Mouse (Mus musculus): ENCODE measurements at regions not wholly inside any gene's neighbourhood (a gene's known extent, or its start where the extent isn't known, plus 50 kb on each side); places are given as distances from the start of the nearest gene placed in this dataset.

DNA sequence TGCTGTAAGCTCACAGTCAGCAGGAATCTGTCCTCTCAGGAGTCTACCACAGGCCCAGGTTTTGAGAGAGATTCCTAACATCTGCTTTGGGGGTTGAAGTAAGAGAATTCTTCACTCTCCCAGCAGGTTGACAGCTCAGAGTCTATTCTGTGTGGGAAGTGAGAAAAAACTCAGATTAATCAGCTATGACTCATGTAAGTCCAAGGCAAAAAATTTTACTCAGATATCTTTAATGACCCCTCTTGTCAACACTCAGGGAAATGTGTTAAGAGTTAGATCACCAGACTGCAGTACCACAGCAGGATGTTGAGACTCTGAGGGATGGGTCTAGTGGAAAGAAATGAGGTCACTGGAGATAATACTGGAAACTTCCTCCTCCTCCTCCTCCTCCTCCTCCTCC is 688.4 kb downstream of the Hs3st4 start:
- DNase-seq (ENCODE audit: low read depth): no peak

DNA sequence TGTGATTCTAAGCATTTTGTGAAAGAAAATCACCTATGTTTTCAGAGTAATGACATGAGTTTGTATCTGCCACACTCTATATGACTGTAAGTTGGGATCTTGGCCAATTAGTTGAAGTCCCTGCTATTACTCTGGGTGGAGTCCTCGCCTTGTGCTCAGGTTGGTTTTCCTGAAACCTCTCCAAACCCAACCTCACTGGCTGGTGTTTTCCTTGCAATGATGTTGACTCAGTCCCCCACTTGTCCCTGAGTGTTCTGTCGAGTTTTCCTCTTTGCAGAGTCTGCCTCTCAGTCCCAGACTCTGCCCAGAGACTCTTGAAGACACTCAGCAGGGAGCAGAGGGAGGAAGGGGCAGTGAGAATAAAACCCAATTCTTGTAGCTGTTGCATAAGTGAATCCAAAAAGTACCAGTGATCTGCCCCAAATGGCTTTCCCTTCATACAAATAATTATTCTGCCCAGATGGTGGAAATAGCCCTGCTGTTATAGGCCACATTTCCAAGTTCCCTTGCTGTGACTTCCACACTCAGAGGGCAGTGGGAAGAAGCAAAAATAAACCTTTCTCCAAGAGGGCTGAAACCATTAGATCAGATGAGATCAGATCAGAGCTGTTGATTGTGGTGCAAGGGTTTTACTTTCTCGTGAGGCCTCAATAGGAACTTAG is 694.3 kb downstream of the Hs3st4 start:
- no peak for DNase-seq (ENCODE audit: low read depth)

DNA sequence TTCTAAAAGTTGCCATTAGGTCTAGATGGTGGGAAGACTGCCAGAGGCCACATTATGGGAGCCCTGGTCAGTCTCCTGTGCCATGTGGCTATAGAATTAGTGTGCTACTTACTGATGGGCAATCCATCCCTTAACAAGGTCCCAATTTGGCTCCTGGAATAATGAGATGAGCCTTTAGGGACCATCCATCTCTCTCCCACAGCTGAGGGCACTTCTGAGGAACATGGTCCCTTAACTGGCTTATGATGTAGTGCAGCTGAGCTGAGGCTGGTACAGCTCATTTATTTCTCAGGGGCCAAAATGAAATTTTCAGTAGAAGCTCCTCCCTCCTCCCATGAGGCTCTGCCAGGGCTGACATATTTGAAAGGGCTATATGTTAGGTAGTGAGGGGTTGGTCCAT is 697.9 kb downstream of the Hs3st4 start:
- no peak for DNase-seq (ENCODE audit: low read depth)

DNA sequence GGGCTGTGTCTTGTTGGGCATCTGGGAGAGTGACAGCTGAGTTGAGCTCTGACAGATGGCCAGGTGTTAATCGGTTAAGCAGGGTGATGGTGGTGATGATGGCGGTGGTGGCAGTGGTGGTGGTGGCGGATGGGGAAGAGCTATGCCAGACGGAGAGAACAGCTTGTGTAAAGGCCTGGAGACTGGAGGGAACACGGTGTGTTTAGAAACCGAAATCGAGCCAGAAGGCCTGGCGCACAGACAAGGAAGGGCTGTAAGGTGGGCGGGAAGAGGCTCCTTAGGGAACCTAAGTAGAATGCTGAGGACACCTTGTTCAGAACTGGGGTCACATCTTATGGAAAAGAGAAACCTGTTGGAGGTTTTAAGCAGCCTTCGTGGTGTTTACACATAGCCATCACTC is 698.5 kb downstream of the Hs3st4 start:
- DNase-seq (ENCODE audit: low read depth): no peak

DNA sequence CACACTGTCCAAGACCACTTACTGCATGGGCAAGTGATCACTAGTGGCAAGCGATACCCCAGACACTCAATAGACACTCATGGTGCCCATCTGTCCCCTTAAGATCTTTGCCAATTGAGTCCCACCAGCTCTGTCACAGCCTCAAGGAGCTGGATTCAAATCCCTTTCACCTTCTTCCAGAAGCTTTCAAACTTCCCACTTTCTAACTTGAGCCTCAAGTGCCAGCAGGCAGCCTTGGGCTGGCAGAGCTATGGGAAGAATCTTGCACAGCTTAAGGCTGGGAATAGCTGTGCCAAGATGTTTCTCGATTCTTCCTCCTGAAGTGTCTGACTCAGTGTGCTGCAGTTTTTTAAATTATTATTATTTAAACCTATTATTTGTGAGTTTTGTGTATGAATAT is 699.2 kb downstream of the Hs3st4 start:
- no peak for DNase-seq (ENCODE audit: low read depth)

DNA sequence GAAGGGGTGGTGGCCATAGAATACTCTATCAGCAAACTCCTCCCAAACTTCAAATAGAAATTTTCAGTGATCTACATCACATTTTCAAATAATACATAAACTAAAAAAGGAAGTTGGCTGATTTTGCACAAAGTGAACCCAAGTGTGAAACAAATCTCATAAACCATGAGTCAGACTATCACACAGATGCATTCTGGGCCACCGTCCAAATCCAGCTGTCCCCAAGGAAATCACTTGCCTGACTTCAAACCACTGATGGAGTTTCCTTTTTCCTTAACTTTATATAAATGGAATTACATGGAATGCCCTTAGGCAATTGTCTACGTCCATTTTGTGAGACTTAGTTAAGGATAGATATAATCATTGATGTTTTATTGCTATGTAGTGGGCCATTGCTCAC is 702.8 kb downstream of the Hs3st4 start:
- peak; percentile 68 for DNase-seq (ENCODE audit: low read depth)

DNA sequence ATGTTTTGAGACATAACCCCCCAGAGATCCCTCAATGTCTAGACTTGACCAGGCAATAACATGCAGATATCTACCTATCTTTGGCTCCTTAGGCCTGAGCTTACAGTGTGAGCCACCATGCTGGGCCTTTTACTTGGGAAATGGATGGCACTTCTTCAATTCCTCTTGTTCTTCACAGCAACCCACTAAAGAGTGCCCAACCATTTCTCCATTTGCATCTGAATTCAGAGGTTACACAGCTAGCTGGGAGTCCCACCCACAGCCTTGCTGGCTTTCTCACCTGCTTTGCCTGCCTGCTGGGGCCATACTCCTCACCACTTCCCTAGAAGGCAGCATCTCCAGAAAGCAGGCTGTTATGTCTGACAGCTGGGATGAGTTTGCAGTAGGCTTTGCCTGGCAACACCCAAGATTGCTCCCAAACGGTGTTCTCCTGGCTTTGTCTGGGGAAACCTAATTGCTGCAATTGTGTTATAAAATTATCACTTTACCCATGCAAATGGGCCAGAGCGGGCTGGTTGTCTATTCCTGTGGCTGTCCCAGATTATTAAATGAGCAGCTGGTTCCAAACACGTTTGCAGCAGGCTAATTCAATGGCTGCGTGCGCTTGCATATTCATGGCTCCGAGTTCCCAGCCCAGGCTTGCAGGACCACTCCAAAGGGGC is 721.6 kb downstream of the Hs3st4 start:
- DNase-seq (ENCODE audit: low read depth): no peak

DNA sequence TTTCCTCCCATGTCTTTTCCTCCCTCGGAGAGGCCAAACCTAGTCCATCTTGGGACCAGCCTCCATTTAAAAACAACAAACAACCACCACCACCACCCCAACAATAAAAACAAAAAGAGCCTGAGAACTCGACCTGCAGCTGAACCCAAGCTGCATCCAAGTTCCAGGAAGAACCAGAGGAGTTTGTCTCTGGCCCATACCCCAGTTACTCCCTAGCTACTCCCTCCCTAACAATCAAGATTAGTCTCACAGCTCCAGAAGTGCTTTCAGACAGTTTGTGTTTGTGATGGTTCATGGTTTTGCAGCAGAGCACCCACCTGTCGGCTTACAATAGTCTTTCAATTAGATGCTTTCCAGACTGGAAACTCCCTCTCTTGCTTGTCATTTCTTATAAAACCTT is 724.5 kb downstream of the Hs3st4 start:
- DNase-seq (ENCODE audit: low read depth): no peak

DNA sequence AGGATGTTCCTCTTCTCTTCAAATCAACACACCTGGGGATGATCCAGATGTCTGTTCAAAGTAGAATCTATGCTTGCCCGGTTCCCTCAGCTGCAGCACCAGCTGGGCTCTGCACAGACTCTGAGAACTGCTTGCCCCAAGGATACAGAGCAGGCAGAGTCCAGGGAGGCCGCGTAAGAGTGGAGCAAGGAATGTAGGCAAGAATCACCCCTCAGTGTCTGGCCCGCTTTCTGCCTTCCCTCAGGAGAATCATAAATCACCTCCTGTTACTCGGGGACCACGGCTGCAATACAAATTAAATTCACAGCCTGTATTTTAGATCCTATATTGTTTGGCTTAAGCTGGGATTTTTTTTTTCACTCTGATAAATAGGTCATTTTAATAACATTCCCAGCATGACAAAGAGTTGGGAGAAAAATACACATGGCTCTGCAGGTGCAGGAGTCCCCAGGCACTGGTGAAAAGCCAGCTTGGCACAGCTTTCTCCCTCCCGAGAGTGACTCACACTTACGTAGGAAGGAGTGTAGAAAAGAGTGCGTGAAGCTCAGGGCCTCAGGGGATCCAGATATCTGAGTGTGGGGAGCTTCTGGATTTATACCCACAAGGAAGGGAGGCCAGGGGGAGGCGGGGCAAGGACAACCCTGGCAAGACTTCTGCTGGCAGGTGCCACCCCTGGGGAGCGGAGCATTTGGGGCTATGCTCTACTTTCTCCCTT is 726.3 kb downstream of the Hs3st4 start:
- peak; percentile 1 for DNase-seq (ENCODE audit: low read depth)

DNA sequence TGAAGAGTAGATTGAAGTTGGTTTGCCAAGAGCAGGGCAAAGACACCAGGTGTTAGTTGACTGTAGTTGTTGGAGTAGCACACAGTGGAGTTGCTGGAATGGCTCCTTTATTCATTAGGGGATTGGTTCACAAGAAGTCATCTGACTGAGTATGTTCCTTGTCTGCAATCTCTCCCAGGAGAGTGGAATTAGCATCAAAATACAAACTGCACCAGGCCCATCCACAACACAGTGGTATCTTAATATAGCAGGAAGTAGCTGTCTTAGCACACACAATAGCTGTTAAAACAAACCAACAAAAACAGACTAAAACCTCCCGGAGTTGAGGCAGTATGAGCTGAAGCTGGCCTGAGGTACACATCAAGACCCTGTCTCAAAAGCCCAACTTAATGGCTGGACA is 723.5 kb upstream of the Kdm8 start:
- no peak for DNase-seq (ENCODE audit: low read depth)

DNA sequence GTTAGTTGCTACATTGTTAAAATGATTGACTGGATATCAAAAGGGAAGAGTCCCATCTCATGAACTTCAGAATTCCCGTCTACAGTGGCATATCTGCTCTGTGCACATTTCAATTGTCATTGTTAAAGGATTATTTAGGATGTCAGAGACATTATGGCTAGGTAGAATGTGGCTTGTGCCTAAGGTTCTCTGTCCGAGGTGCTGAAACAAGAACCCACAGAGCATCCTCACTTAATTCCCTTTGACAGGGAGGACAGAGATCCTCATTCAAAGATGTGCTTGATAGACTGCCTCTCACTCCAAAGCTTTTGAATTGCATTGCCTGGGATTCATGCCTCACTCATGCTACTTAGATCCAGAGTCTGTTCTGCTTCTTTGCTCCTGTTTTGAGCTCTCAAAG is 702.4 kb upstream of the Kdm8 start:
- peak; percentile 31 for DNase-seq (ENCODE audit: low read depth)

DNA sequence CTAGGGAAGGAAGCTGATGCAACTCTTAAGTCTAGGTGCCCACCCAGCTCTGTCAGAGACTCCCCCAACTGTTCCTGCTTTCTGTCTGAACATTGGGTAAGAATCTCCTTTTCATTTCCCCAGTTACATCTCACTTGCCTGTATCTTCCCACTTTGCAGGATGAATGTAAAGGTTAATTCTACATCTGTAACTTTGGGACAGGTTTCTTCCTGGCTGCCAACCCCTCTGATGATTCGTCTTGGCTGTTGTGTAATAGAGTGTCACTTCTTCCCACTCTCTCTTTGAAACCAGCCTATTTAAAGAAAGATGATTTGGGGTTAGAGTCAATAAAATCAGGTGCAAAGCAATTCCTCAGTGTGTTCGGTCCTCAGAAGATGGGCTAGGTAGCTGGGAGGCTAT is 698.2 kb upstream of the Kdm8 start:
- no peak for DNase-seq (ENCODE audit: low read depth)

DNA sequence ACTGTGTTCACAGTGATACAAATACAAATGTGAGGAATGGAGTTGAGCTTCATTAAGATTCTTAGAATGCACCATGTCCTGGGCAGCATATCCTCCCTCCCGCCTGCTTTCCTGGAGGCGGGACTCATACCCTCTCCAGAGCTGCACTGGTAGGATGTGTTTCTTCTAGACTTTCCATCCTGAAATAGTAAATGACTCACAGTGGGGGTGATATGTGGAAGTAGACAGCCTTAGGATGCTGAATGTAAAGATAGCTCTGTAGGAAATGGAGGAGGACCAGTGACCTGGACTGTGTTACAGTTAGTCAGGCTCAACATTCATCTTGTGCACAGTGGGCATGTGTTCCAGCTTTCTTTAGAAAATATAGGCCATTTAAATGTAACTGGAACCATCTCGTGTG is 696.1 kb upstream of the Kdm8 start:
- no peak for DNase-seq (ENCODE audit: low read depth)

DNA sequence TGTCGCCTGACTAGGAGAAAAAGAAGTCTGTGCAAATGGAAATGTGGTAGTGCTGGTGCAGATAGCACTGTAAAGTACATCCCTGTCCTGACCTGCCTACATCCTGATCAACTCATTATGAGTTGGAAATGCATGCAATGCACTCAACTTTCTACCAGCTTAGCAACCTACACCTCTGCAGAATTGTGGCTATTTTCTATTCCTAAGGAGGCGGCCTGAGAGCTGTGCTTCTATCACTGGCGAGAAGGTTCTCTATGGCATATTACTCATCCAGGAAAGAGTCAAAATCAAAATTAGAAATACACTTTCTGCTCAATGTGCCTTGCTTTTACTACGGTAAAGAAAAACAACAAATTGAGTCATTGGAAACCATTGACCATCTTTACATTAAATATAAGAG is 685.4 kb upstream of the Kdm8 start:
- no peak for DNase-seq (ENCODE audit: low read depth)

DNA sequence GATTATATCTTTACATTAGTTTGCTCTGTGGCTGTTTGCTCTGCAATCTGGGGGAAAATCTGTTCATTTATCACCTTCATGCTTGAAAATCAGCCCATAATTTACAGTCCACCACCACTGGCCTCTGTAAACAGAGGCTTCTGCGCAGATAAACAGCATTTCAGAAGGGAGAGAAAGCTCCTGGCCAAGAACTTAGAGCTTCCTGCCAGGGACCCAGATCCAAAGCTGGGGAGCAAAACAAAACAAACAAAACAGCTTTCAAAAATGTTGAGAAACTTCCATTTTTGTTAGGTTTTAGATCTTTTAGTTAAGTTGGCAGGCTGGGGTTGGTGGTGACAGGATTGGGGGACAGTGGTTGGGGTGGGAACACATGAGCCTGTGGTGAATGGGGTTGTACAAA is 666.7 kb upstream of the Kdm8 start:
- DNase-seq (ENCODE audit: low read depth): no peak

DNA sequence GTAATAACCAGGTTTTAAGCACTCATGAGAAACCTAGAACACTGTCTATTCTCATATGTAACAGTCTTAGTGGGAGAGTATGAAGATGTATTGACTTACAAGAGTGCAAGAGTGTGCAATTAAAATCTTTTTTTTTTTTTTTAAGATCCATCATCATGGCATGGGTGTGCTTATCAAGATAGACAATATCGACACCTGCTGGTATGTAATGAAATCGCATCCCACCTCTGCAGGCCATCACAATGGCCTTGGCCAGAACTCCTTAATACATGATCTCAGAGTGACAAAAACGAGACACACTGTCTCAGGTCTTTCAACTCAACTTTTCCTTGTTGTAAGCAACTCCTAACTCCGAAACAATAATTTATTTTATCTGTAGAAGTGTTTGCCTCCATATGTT is 661.7 kb upstream of the Kdm8 start:
- DNase-seq (ENCODE audit: low read depth): peak; percentile 16

DNA sequence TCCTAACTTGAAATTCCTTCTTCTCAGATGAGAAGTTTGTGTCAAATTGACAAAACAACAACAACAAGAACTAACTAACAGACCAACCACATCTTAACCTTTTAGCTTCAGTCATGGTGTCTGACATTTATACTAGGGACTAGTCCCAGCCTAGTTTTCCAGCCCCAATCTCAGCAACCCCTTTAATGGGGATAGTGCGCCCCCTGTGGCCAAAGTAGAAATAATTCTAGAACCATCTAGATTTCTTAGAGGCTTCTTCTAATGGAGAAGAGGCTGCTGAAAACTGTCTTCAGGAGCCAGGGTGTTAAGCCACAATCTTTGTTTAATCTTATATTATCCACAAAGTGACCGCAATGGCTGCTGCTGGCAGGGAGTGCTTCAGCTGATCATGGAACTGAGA is 659.5 kb upstream of the Kdm8 start:
- no peak for DNase-seq (ENCODE audit: low read depth)

DNA sequence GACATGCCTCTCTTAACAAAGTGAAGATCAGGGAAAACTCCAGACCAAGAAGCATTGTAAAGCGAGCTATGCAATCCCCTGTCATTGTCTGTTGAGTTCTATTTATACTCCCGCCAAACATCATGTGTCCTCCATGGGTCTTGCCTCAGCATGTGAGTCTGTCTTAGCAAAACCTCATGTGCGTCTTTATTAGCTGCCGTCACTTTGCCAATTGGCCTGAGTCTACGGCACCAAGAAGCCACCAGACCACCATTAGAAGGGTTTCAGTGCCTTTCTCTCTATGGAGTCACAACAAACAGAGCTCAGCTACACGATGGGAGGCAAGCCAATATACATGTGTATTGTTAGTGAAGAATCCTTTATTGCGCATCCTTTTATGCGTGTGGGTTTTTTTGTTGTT is 658.6 kb upstream of the Kdm8 start:
- no peak for DNase-seq (ENCODE audit: low read depth)

DNA sequence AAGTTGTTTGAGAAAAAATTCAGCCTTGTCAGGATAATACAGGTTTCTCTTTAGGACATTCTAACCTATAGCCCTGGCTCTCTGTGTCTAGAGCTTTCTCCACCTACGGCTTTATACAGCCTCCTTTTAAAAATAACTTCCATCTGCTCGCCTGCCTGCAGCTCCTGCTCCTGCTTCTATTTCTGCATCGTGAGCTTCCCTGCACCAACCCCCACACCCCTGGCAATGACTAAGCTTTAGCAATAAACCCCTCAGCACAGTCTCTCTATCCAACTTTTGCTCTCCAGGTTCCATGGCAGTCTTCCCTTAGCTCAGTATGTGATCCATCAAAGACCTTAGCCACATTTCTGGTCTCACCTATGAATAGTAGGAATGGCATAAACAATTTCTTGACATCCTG is 655.7 kb upstream of the Kdm8 start:
- no peak for DNase-seq (ENCODE audit: low read depth)

DNA sequence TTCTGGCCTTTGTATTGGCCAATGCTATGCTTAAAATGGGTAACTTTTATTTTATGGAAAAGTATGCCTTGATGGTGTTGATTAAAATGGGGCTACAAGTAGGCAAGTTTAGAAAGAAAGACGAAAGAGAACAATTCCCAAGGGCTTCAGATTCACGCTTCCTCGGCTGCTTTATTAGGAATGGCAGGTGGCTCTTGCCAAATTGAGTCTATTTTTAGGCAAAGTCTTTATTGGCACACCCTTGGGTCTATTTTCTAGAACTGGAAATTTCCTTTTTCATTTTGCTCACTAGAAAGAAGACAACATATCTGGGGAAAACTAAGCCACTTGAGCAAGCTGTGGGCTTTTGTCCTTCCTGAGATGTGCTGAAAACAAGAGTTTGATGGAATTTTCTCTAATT is 641.4 kb upstream of the Kdm8 start:
- no peak for DNase-seq (ENCODE audit: low read depth)

DNA sequence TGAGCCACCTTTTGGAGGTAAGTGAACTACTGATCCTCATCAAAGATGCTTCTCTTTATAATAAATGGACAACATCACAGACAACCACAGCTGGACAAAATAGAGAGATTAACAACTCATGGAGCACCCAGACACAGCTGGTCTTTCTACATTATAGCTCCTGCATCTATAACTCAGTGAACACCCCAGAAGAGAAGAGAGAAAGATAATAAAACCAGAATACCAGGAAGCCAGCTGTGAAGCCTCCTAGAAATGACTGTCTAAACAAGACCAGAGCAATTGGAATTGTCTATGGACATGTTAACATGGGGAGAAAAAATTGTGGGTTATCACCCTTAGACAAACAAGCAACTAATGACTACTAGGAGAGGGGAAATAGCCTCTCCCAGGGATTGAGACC is 609.8 kb upstream of the Kdm8 start:
- DNase-seq (ENCODE audit: low read depth): no peak

DNA sequence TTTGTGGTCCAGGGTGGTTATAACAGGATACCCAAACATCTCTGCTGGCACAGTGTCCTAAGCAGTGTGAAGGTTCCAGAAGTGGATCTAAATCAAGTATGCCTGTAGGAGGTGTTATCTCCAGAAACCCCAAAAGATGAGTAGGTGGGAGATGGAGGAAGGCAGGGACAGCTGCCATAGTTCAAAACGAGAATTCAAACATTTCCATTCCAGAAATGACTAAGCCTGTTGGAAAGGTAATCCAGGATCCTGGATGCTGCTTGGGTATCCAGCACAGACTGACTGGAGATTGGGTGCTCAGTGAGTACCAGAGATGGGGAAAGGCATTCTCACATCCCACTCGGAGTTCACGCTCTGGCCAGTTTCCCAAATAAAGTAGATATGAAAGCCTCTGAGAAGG is 607.9 kb upstream of the Kdm8 start:
- DNase-seq (ENCODE audit: low read depth): no peak

DNA sequence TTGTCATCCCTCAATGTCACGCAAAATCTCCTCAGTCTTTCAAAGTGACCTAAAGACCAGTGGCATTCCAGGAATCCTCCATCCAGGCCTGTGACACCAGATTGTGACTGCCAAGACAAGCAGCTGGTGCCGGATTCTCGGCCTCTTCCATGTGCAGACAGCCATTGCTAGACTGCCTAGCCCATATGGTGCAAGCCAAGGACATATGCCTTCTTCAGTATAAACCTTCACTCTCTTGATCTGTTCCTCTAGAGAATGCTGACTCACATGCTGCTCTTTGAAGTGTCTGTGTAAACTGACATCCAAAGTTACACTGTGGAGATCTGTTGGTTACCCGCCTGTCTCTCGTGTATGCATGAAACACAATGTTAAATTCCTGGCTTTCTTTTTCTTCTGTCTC is 589.4 kb upstream of the Kdm8 start:
- no peak for DNase-seq (ENCODE audit: low read depth)

DNA sequence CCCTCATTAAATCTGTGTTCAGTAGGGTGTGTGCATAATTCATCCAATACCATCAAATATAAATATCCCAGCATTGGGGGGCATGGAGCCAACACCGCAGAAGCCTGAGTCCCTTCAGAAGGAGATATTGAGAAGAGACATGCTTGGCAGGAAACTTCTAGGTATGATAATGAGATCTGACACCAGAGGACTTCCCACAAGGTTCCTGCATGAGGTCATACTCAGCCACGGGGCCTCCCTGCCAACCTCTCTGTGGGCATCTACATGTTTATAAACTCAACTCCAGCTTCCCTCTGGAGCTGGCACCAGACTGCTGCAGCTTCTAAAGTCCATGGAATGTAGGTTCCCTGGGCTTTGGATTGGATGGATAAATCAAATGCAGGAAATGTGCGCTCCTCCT is 587.4 kb upstream of the Kdm8 start:
- no peak for DNase-seq (ENCODE audit: low read depth)

All from NIH3T3 (cell line).